Mouse (Mus musculus) G1E (cell line): ENCODE results near the gene Col11a2.
A peak's percentile ranks its signal among the peaks of the same experiment; 100 is the strongest.

Experiments
- CTCF ChIP-seq: IDR thresholded peaks from 2 replicates; pipeline ENCODE4 v1.5.1; 2012; ENCODE audit warnings: low read depth, low read length, inconsistent platforms, mixed read lengths
- POLR2AphosphoS5 ChIP-seq: IDR thresholded peaks from 2 replicates; pipeline ENCODE4 v1.6.1; 2012; ENCODE audit warnings: low read depth, low read length, inconsistent platforms; ENCODE audit not compliant: insufficient replicate concordance

GRCm38 (mm10) chr17:34107109-34107867 is 68.1 kb downstream of the Col11a2 start:
- no peak for TF ChIP-seq CTCF
- peak; percentile 78; the same call in 1 of the 2 replicates for TF ChIP-seq POLR2AphosphoS5
